Mouse (Mus musculus) ZHBTc4 (cell line): Measurements from ENCODE around the gene Cox11.

Experiments
- DNase-seq: peaks from one replicate; pipeline ENCODE4 v3.0.0-alpha.2; 2011; ENCODE audit warnings: low read depth, low spot score

The Cox11 gene

DNA sequence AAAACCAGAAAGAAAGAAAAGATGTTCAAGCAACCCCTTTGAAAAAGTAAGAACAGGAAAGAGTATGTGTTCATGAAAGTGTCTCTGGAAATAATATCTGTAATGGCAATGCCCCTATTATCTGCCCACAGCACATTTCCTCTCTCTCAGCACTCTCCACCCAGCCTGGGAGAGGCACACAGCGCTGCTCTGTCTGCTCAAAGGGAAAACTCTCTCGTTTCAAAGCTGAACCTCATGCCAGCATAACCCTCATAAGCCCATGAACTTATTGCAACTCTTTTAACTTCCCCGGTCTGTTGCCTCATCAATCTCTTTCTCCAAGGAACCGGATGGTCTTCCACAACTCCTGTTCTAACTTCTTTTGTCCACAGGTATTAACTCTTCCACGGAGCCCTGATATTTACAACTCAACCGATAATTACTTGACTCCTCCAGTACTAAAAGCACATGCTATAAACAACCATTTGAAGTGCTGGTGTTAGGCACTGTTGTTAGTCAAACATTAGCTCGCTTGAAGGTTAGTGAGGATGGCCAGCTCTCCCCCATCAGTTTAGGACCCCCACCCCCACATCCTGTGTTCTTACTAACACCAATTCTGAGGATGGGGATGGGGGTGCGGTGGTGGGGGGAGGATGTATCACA lies 26.5 kb downstream of the Cox11 start:
- DNase-seq, result no peak

- no peak for DNase-seq
These were observed 27.2 kb downstream of the Cox11 start for GRCm38 (mm10) chr11:90665161-90665560.

- DNase-seq, result no peak
These were observed 28.3 kb downstream of the Cox11 start for GRCm38 (mm10) chr11:90666144-90666757.

GRCm38 (mm10) chr11:90666916-90667315 lies 28.9 kb downstream of the Cox11 start:
- DNase-seq, result no peak

DNA sequence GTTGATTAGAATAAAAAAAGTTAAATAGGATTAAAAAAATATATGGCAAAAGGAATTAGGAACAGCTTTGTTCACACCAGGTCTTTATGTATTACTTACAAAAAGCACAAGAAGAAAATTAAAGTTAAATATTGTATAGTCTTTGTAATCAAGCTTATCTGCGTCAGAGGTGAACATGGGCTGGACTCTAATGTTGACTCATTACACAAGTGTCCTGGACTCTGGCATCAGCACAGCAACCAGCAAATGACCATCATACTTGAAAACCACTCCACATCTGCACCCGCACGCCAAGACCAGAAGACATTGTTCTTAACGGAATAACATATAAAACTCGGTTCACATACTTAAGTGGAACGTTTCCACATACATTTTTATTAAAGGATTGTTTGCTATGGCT lies 29.4 kb downstream of the Cox11 start:
- DNase-seq, result no peak

DNA sequence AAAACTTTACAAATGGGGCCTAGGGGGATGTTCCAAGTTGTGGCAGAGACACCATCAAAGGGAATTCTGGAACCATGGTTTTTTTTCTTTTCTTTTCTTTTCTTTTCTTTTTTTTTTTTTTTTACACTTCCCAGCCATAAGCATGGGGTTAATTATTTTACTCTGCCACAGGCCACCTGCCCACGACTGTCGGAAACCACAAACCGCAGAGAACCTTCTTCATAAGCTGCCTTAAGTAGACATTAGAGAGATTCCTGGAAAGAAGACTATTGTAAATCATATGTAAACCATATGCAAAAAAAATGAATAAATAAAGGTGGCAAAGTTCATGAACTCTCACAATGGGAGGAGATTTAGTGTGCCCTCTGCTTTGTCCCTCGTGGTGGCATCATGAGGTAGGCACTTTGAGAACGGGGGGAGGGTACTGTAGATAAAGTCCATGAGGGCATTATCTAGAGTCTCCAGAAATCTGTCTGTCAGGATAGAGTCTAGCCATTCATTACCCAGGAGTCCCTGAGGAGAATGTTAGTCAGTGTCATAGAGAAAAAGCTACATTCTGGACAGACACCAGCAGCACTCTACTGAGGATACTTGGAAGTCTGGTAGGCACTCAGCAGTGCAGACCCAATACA lies 37.6 kb downstream of the Cox11 start:
- no peak for DNase-seq

- DNase-seq, result no peak
These were observed 39.1 kb downstream of the Cox11 start for GRCm38 (mm10) chr11:90677027-90677426.

- DNase-seq, result no peak
These were observed 39.9 kb downstream of the Cox11 start for GRCm38 (mm10) chr11:90677771-90678288.

- DNase-seq, result no peak
These were observed 40.6 kb downstream of the Cox11 start for GRCm38 (mm10) chr11:90678582-90678981.

DNA sequence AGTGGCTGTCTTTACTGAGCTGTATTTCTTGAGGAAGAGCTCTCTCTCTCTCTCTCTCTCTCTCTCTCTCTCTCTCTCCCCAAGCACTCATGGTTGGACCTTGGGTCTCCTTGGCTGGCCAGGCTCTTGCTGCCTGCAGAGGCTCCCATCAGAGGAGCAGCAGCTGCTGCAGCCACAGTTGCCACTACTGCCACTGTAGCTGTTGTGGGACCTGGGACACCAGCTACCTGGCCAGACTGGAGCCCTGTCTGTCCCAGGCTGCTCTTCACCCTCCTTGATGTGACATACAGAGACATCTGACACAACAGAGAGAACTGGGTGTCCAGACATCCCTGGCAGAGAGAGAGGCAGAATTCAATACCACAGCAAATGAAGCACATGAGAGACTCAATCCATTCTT lies 43.2 kb downstream of the Cox11 start:
- DNase-seq, result no peak

GRCm38 (mm10) chr11:90684765-90685164 lies 46.8 kb downstream of the Cox11 start:
- DNase-seq, result no peak

GRCm38 (mm10) chr11:90685196-90685595 lies 47.2 kb downstream of the Cox11 start:
- no peak for DNase-seq

DNA sequence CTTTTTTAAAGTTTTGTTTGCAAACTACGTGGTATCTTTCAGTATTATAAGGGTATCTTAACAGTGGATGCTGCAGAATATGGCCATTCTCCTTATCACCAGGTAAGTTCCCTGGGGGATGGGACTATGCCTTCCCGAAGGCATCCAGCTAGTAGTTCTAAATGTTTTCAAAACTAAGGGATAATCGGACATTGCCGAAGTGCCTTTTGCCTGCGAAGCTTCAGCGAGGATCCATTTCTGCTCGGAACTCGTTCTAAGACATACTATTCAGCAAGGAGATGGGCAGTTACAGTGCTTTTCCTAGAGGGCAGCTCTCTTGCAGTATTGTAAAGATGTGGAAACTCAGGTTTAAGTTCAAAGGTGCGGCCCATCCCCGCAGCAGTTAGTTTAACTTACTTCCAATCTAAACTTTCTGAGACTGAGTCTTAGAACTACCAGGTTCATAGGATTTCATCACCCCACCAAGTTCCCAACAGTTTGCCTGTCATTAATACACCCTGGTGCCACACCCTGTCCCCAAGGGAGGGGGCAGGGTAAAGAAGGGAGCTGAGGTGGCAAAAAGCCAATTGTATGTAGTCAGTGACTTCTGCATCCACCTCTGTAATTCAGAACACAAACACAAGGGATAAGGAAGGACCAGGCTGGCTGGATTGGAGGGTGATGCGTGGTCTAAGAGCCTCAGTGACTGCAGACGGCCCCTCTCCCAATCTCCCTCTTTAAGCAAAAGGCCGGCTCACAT lies 48.5 kb downstream of the Cox11 start:
- DNase-seq, result peak; percentile 14

DNA sequence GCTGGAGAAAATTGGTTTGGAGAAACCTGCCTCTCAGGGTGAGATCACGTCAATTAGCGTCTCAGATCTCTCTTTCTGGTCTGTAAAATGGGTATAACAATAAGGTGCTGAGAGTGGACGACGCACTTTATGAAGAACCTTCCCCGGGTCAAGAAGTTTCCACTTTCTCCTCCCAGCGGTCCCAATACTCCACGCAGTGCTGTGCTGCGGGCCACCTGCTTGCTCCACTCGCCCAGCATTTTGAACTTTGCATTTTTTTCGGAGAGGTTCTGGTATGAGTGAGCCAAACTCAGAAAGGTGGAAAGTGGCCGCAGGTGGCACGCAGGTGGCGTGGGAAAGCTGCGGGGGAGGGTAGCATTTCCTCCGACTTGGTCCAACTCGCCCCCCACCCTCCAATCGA lies 49.1 kb downstream of the Cox11 start:
- DNase-seq, result no peak

DNA sequence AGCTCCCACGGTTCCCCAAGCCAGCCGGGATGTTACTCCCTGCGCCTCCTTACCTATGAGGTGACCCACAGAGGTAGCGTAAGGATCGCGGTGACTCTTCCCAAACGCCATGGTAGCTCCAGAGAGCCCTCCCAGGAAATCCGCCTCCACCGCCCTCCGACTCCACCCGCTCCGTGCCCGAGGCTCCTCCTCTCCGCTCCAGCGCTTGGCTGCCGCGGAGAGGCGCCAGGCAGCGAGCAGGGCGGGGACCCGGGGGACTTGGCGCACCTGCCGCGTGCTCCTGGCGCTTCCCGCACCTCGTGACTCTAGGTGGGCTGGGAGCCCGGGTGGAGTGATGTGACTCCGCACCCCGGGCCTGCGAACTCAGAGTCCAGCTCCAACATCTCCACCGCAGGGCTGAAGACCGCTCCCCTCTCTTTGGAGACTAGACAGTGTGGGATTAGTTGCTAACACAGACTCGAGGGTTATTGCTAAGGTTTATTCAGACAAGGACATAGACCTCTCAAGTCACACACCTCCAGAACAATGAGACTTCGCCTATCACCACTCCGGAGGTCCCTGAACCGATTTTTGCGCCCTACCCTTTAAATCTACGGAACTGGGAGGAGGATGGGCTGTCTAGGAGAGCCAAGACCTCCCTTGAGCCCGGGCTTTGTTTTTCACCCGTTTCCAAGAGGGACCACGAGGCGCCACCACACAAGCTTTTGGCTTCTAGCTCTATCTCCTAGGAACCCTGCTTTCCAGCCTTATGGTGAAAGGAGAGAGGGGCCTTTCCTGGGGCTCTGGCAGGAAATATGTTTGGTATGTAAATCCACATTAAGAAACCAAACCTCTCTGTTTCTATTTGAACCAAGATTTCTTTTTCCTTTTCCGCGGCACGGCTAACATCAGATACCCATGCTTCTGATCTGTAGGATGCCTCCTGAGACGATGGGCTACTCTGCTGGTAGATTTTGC lies 49.8 kb downstream of the Cox11 start, which contains the start of gene Tom1l1:
TSS of gene Tom1l1 (minus strand) at position 907 of the 957 bp plus-strand sequence.
- DNase-seq, result peak; percentile 90

DNA sequence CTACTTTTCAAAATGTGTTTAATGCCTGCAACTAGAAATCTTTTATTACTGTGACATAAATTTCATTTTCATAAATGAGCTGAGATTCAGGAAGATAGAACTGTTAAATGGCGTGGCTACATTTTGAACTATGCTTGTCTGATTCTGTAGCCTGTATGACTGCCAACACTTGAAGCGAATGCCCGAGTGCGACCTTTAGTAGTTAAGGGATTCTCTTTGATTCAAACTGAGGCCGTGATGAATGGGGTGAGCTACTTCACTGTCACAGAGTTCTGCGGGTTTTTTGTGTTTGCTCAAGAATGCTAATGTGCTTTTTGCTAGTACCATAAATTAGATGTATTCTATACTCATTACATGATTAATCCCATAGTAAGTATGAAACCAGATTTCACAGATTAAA lies 52.4 kb downstream of the Cox11 start:
- no peak for DNase-seq

DNA sequence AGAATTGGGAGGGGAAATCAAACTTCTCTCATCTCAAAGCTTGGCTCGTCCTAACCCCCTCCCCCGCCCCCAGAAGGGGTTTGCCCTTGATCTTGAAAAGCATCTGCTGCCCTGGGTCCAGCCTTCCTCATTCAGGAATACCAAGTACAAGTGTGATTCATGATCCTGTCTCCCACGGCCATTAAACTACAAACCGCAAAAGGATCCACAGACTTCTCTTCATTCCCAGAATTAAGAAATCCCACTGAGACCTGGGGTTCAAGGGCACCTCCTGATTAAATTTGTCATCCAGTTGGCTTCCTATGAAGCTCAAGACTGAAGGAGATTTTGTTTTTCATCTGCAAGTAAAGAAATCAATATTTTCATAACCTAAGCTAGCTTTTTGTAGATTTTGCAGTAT lies 56.2 kb downstream of the Cox11 start:
- no peak for DNase-seq
